Mouse (Mus musculus) layer of hippocampus, adult 2 months (tissue): ENCODE data around the gene Chrd. TPM values are rescaled to one million over a fixed set of nuclear protein-coding genes. Genes with fewer than 3 reads are reported as not detected.

Source experiments
- DNase-seq, 2 experiments: peaks; one replicate each; pipeline ENCODE4 v3.0.0; 2022; ENCODE audit warnings: low spot score in 2 of 2
- H3K27ac ChIP-seq: fragments of 200-600 bp; 2 replicates; pipeline ENCODE4 v1.8.1; 2022
- H3K4me3 ChIP-seq: fragments of 200-600 bp; 2 replicates; pipeline ENCODE4 v1.8.1; 2022; ENCODE audit warnings: mild to moderate bottlenecking
- CTCF ChIP-seq: fragments of 200-600 bp; conservative IDR thresholded peaks from 2 replicates; pipeline ENCODE4 v1.8.1; 2022; ENCODE audit warnings: antibody characterized with exemption, mild to moderate bottlenecking, moderate library complexity
- total RNA-seq, 2 experiments: library from RNA; stranded (reverse); gene quantifications; 2 replicates each; pipeline ENCODE4 v1.2.3; 2021

Chrd gene
- total RNA-seq, 2 experiments from 2014 or later: 87.0 to 90.7 TPM

DNA sequence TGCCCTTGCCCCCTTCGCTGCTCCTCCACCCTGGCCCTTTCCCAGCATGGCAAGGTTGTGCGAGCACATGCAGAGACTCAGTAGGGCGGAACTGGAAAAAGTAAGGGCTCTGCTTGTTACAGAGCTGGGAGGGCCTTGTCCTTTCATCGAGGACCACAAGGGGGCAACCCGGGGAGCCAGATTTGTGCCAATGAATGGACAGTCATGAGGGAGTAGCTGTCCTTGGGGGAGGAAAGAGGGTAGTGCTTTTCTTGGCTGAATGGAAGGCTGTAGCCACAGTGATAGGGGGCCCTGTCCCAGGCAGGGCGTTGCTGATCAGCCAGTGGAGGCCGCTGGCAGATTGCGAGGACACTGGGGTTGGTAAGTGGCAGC lies 30.4 kb upstream of the Chrd start:
- Histone ChIP-seq H3K4me3 (no peak overlapping the region), H3K27ac (peak overlapping the region; percentile 77)
- peak; percentile 80 for TF ChIP-seq CTCF
- peak; percentile 65 to 74 for DNase-seq

DNA sequence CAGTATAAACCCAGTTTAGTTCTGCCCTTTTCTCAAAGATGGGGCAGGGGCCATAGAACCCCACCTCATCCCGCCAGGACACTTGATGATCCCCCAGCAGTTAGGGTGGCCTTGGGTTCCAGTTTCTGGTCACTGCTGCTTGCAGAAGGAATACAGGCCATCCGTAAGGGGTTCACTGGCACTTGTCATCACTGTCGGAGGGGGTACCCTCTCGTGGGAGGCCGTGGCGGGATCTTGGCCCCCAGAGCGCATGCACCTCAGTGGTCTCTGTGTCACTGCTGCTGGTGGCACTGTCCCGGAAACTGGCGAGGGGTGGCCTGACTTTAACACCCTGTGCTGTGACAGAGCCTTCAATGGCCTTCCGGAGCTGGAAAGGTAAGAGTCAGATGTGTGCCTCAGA lies 29.9 kb upstream of the Chrd start:
- H3K4me3 ChIP-seq: no peak overlapping the region
- no peak for DNase-seq
- TF ChIP-seq CTCF: no peak
- peak overlapping the region; percentile 77; the same call in 1 of the 2 replicates for H3K27ac ChIP-seq

DNA sequence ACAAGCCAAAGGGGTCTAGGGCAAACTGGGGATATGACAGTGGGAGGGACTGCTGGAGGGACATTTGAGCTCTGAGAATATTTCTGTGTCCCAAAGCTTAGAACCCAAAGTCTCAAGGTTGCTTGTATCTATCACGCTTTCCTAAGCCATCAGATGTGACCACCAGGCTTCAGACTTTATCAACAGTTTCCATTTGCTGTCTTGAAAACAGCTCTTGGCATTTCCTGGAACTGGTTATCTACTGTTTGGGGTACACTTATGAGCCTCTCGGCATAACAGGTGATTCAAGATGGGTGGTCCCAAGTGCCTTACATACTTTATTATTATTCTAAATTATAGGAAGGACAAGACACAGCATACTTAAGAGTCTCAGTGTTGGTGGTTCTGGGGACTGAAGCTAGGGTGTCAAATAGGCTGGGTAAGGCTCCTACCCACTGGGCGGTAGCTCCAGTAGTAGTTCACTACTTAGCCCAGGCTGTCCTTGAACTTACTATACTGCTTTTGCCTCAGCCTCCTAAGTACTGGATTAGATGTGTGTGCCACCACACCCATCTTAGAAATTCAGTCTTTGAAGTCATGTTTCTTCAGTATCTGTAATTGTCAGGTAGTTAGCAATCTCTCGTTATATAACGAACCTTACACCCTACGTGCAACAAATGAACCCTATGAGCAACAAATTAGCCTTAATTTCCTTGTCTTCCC lies 29.1 kb upstream of the Chrd start:
- TF ChIP-seq CTCF: no peak
- no peak for DNase-seq
- Histone ChIP-seq H3K4me3 (no peak overlapping the region), H3K27ac (peak overlapping the region; percentile 44; the same call in 1 of the 2 replicates)

DNA sequence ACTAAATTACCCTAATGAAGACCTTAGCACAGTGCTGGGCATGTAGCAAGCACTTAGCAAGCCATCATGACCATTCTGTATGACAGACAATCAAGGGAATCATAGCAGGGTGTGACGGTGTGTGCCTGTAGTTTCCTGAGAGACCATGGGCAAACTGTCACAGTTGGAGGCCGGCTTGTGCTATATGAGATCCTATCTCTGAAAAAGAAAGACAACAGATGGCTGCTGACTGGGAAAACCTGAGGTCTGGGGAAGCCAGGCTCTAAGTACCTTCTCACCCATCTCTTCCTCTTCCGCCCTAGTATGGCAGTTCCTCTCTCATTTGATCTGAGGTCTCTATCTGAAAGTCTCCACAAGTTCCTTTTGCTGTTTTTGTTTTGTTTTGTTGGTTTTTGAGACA lies 27.1 kb upstream of the Chrd start:
- Histone ChIP-seq H3K27ac (peak overlapping the region; percentile 44), H3K4me3 (no peak overlapping the region)
- no peak for DNase-seq
- TF ChIP-seq CTCF: no peak

DNA sequence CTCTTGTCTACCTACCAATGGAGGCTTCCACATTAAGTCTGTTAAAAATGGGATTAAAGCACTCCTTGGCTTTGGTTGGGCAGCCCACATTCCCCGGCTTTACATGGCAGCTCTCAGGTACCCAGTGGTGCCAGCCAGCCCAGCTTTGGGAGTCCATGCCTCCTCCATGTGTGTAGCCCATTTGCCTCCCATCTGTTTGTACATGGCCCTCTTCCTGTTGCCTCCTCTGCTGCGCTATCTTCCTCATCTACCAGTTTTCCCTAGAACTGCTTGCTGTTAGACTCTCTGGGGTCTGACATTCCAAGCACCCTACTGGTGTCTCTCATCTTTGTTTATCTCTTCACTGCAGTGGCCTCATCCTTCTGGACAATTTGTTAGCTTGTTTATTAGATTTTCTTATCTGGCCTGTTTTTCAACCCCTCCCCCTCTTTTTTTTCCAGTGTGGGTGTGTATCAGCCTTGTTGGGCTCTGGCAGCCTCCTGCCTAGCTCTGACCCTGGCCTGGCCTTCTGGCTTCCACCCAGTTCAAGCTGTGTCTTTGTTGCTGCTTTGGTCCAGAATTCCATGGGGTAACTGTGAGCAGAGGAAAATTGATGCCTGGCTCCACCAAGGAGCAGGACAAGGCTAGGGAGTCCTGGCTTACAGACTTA lies 26.4 kb upstream of the Chrd start:
- no peak overlapping the region for H3K4me3 ChIP-seq
- TF ChIP-seq CTCF: no peak
- peak overlapping the region; percentile 44 for H3K27ac ChIP-seq
- no peak for DNase-seq

DNA sequence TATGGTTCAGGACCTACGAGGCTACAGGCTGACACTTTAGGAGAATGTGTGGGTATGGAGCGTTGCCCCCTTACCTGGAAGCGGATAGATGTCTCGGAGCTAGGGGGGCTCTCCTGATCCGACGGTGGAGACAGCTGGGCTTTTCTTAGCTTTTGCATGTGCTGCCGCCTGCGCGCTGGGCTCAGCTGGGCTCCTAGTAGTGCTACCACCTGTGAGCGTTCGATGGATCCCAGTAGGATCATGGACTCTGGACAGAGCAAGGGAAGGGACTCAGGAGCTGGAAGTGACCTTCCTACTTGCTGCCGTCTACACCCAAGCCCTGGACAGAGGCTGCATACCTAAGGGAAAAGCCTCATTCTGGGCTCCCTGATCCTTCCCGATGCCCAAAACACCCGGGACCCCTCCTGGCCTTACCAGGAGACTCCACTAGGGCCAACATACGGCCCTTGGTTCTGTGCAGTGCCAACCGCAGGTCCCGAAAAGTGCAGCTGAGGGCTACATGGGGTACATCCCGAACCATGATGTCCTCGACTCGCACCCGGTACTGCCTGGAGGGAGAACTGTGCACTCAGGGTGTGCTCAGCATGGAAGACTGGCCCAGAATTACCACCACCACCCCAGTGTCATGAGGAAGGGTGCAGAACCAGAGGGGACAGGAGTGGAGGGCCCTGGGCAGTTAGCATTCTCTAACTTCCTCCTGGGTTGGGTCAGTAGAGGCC lies 24.5 kb upstream of the Chrd start:
- no peak for TF ChIP-seq CTCF
- no peak for DNase-seq
- H3K4me3 ChIP-seq: no peak overlapping the region
- H3K27ac ChIP-seq: peak overlapping the region; percentile 44

DNA sequence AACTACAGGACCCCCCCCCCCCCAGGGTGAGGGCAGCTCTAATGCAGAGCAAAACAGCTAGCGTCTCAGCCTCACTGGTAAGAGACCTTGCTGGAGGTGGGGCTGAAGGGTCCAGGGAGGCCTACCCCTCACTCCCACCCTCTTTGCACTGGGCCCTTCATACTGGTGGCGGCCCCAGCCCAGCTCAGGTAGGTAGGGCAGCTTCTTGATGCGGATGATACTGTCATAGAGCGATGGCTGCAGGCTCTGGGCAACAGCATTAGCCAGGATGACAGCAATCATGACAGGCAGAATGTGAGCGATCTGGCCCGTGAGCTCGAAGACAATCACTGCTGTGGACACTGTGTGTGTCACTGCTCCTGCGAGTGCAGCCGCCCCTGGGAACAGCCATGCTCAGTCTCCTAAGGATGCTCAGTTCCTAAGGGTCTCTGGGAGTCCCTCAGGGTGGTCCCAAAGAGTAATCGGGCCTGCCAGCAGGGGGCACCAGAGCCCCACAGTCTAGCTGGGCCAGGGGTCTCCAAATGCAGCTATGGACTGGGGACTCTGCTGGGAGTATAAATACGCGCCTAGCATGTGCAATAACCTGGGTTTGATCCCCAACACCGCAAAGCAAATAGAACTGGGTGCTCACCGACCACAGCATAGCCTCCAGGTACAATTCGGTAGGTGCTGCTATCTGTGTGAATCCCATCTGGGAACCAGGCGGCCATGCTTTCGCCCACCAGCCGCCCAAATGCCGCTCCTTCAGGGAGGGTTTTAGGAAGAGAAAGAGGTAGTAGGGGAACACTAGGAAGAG lies 23.8 kb upstream of the Chrd start:
- Histone ChIP-seq H3K4me3 (no peak overlapping the region), H3K27ac (0 out of 2 replicates have a peak overlapping the region, but pooled peaks have one; percentile 20)
- peak; percentile 86 for TF ChIP-seq CTCF
- DNase-seq: no peak

DNA sequence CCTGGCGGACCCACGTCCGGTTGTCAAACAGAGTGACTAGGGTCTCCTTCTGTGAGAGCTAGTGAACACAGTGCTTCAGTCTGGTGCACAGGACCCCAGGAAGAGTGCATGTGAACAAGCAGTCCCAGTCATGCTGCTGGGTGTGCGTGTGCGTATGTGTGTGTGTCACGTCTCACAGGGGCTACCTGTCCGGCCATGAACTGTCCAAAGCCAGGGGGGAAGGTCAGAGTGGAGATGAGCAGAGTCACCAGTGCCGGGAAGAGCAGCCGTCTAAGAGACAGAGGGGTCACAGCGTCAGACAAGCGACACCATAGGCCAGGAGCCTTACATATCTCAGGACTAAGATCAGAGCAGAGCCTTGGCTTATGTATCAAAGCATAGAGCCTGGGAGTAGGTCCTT lies 22.6 kb upstream of the Chrd start:
- no peak for DNase-seq
- no peak for TF ChIP-seq CTCF
- H3K27ac ChIP-seq: no peak overlapping the region
- no peak overlapping the region for H3K4me3 ChIP-seq

DNA sequence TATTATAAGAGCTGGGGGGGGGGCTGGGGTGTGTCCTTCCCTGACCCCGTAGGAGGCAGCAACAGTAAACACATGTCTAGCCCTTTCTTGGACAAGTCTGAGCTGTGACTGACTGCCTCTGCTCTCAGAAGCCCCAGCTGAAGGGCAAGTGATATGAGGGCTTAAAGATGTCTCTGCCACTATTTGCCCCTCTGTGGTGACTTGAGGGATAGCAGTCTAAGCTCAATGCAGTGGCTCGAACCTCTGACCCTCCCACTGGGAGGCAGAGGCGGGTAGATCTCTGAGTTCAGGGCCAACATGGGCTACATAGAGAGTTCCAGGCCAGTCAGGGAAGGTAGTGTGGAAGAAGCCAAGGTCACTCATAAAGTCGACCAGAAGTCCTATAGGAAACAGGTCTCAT lies 22.1 kb upstream of the Chrd start:
- Histone ChIP-seq H3K27ac (no peak overlapping the region), H3K4me3 (no peak overlapping the region)
- TF ChIP-seq CTCF: peak; percentile 69
- DNase-seq: no peak

DNA sequence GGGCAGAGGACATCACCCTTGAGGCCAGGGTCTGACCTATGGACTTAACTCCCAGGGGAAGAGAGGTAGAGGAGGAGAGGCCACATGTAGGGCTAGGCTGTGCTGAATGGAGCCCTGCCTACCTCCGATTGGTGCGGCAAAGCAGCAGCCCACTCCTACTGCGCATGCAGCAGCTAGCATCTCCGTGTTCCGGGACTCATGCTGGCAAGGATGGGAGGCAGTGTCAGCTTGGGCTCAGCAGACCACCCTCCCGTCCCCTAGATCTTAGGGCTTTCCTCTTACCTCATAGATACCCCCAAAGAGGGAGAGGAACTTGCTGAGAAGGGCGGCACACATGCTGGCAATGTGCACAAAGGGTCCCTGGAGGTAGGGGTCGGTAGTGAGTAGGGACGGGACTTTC lies 20.7 kb upstream of the Chrd start:
- no peak overlapping the region for H3K4me3 ChIP-seq
- no peak for DNase-seq
- peak; percentile 48 for TF ChIP-seq CTCF
- H3K27ac ChIP-seq: peak overlapping the region; percentile 71; the same call in 1 of the 2 replicates

DNA sequence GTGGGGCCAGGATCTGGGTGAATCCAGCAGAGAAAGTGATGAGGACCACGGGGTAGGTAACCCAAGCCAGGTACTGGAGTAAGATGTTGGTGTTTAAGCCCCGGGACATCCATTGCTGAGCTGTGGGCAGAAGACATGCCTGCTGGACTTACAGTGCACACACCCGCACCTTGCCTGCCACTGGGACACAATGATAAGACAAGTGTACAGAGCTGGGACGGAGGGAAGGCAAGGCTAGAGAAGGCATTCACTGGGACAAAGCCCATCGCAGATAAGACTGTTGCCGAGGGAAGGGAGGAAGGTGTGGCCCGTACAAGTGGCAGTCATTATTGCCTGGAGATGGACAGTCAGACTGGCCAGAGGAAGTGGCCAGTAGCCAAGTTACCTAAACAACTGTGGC lies 20.0 kb upstream of the Chrd start:
- peak overlapping the region; percentile 15; the same call in 1 of the 2 replicates for H3K4me3 ChIP-seq

DNA sequence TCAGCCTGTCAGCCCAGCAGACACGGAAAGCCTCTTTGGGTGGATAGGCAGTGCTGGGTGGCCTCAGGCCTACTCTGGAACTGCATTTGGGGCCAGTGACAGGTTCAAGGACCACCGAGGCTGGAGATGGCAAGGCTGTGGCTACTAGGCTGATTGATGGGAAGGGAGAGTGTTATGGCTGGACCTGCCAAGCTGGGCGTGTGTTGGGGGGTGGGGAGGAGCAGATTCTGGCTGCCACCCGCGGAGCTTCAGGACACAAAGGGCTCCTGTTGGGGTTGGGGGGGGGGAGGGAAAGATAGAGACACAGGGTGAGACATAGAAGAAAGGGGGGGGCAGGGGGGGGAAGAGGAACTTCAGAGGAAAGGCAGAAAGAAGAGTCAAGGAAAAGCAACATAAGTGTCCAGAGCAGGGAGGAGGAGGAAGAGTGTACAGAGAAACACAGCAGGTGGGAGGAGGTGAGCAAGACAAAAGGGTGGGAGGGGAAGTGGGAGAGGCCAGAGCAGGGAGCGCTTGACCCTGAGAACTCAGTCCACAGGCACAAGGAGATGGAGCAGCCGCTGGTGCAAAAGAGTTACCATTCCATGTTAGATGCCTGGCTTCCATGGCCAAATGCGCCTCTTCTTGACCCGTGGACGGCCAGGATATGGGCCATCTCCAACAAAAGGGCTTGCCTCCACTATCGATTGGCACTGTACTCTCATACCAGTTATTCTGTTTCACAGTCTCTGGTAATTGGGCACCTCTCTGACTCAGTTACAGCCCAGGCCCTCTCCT lies 18.4 kb upstream of the Chrd start:
- no peak for DNase-seq
- H3K4me3 ChIP-seq: peak overlapping the region; percentile 74
- peak overlapping the region; percentile 94 for H3K27ac ChIP-seq
- TF ChIP-seq CTCF: no peak

More for the DNA sequence above, 20.0 kb upstream of the Chrd start:
- no peak for DNase-seq
- H3K27ac ChIP-seq: peak overlapping the region; percentile 71; the same call in 1 of the 2 replicates
- no peak for TF ChIP-seq CTCF
